Mouse (Mus musculus) olfactory bulb, adult 2 months (tissue): ENCODE data around the gene Igsf9. TPM values are rescaled to one million over a fixed set of nuclear protein-coding genes. Genes with fewer than 3 reads are reported as not detected.

Source experiments
- H3K27ac ChIP-seq: fragments of 200-500 bp; 2 replicates; pipeline ENCODE4 v1.5.1; 2012; ENCODE audit warnings: low read depth, low read length; ENCODE audit not compliant: insufficient read depth
- H3K4me1 ChIP-seq: fragments of 200-500 bp; 2 replicates; pipeline ENCODE4 v1.6.1; 2012; ENCODE audit warnings: low read length; ENCODE audit not compliant: control insufficient read depth, insufficient read depth
- H3K4me3 ChIP-seq: fragments of 200-500 bp; 2 replicates; pipeline ENCODE4 v1.5.1; 2012; ENCODE audit warnings: mild to moderate bottlenecking, low read depth, low read length, moderate library complexity; ENCODE audit not compliant: insufficient read depth
- CTCF ChIP-seq: fragments of 200-500 bp; IDR thresholded peaks from 2 replicates; pipeline ENCODE4 v1.5.1; 2012; ENCODE audit warnings: low read depth, mild to moderate bottlenecking, low read length, moderate library complexity; ENCODE audit not compliant: insufficient read depth
- POLR2A ChIP-seq: fragments of 200-500 bp; IDR thresholded peaks from 2 replicates; pipeline ENCODE4 v1.6.1; 2012; ENCODE audit warnings: mild to moderate bottlenecking, low read depth, low read length, moderate library complexity; ENCODE audit not compliant: insufficient read depth
- WGBS: fragments of 180-500 bp; shearing (Covaris S2); methylation state at CpG from one replicate; pipeline ENCODE4 v1.1.7; 2018; 5-methylcytosine and 5-hydroxymethylcytosine counted together
- polyA plus RNA-seq: library from polyadenylated mRNA; stranded (reverse); fragments of >200 nt; gene quantifications from 2 replicates; pipeline ENCODE4 v1.2.4, GENCODE M21; 2012; ENCODE audit warnings: low replicate concordance; ENCODE audit not compliant: missing spikeins, insufficient read depth, insufficient read length

Igsf9 gene
- polyA plus RNA-seq: not detected in 2 replicates

- Histone ChIP-seq H3K4me1 (peaks cover 39% of the 10 kb centered on the region), H3K4me3 (peak within 1 kb of the TSS; percentile 65), H3K27ac (no peak within 1 kb of the TSS)
- under 1% methylated on average over 38 of the region's 38 CpGs for WGBS
- TF ChIP-seq CTCF (no peak), POLR2A (peak; percentile 16; the same call in 1 of the 2 replicates)
Observed at GRCm38 (mm10) chr1:172481540-172482280, at the start of gene Igsf9. TSS of gene Igsf9 (plus strand) at chr1:172481788.

- H3K4me3 ChIP-seq: no peak overlapping the region
- 63% methylated on average over 4 of the region's 4 CpGs for WGBS
- no peak for TF ChIP-seq POLR2A
- no peak for TF ChIP-seq CTCF
- no peaks in the 10 kb centered on the region for H3K4me1 ChIP-seq
- H3K27ac ChIP-seq: no peak overlapping the region
Observed at GRCm38 (mm10) chr1:172431836-172432586, 49.6 kb upstream of the Igsf9 start.

DNA sequence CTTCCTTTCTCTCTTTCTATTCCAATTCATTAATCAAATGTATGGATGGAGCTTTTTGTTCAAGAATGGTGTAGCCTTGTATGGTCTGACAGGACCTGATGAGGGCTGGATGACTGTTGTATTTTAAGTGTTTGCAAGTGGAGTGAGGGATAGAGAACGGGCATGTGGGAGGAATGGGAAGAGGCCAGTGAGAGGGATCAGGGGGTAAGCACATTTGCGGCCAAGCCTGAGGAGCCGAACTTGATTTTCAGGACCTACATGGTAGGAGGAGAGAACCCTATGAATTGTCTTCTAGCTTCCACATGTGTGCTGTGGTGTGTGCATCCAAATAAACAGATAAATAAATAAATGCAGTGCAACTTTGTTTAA, 49.0 kb upstream of the Igsf9 start:
- 88% methylated on average over 3 of the region's 3 CpGs for WGBS

DNA sequence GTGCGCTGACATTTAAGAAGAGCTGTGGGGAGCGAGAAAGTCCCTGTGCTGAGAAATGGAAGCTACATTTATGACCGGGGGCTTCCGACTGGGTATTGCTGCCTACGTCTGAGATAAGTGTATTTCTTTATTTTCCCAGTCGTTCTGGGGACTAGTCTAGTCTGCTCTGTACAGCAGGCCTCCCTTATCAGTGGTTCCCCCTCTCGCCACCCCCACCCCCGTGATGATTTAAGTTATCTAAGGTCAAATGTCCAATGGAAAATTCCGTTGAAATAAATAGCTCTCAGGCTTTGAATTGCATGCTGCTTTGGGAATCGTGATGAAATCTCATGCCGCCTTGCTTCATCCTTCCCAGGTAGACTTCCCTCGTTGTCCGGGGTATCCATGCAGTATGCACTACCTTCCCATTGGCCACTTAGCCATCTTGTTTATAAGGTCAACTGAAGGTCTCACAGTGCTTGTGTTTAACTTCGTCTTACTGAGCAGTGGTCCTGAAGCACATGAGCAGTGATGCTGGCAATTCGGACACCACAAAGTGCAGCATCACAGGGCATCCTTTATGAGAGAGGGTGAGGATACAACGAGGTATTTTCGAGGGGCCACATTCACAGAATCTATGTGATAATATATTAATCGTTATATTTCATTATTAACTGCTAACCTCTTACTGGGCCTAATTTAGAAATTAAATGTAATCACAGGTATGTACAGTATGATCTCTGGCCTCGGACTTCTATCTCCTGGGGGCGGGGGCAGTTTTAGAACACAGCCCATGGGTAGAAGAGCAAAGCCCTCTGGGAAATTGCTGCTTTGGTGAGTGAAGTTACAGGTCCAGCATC, 48.4 kb upstream of the Igsf9 start:
- no peak overlapping the region for H3K4me3 ChIP-seq
- H3K27ac ChIP-seq: no peak overlapping the region
- 91% methylated on average over 20 of the region's 20 CpGs for WGBS
- no peaks in the 10 kb centered on the region for H3K4me1 ChIP-seq
- no peak for TF ChIP-seq POLR2A
- no peak for TF ChIP-seq CTCF

More for the DNA sequence above, 49.0 kb upstream of the Igsf9 start:
- Histone ChIP-seq H3K27ac (no peak overlapping the region), H3K4me1 (no peaks in the 10 kb centered on the region), H3K4me3 (no peak overlapping the region)
- TF ChIP-seq CTCF (no peak), POLR2A (no peak)

DNA sequence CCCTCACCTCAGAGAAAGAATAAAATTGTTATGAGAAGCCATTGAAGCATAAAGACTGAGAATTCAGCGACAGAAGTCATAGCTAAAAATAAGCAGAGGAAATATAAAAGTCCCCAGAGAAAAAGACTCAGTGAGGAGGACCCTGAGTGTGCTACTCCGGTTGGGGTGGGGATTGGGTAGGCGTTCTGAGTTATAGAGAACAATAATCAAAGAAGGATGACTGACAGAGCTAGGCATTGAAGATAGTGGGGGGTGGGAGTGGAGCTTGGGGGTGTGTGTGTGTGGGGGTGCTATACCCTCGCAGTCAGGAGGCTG, 47.8 kb upstream of the Igsf9 start:
- 63% methylated on average over 4 of the region's 4 CpGs for WGBS
- Histone ChIP-seq H3K27ac (no peak overlapping the region), H3K4me1 (no peaks in the 10 kb centered on the region), H3K4me3 (no peak overlapping the region)
- no peak for TF ChIP-seq POLR2A
- TF ChIP-seq CTCF: no peak

- TF ChIP-seq POLR2A (no peak), CTCF (no peak)
- Histone ChIP-seq H3K4me1 (no peaks in the 10 kb centered on the region), H3K4me3 (no peak overlapping the region), H3K27ac (no peak overlapping the region)
- WGBS: 53% methylated on average over 6 of the region's 6 CpGs
Observed at GRCm38 (mm10) chr1:172436785-172437184, 44.8 kb upstream of the Igsf9 start.

DNA sequence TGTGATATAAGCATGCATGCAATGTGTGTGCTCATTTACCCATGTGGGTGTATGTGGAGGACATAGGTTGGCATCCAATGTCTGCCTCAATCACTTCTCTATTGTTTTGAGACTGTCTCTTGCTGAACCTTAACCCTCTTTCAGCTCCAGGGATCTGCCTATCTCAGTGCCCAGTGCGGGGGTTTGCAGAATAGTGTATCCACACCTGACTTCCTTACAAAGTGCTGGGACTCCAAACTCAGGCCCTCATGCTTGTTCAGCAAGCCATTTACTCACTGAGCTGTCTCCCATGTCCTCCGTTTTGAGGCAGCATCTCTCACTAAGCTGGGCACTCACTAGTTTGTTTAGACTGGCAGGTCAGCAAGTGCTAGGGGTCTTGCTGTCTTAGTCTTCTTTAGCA, 43.0 kb upstream of the Igsf9 start:
- WGBS: 92% methylated on average over 2 of the region's 2 CpGs
- Histone ChIP-seq H3K4me1 (no peaks in the 10 kb centered on the region), H3K4me3 (no peak overlapping the region), H3K27ac (no peak overlapping the region)
- no peak for TF ChIP-seq CTCF
- no peak for TF ChIP-seq POLR2A

DNA sequence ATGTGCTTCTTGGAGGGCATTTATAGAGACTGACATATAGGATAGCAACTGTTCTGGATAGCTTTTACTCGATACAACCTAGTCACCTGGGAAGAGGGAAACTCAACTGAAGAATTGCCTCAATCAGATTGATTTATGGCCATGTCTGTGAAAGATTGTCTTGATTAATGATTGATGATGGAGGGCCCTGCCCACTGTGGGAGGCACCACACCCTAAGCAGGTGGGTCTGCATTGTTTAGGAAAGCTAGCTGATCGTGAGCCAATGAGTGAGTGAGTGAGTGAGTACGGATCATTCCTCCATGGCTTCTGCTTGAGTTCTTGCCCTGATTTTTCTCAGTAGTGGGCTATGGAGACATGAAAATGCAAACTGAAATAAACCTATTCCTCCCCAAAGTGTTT, 41.1 kb upstream of the Igsf9 start:
- Histone ChIP-seq H3K4me1 (no peaks in the 10 kb centered on the region), H3K27ac (no peak overlapping the region), H3K4me3 (no peak overlapping the region)
- TF ChIP-seq POLR2A: no peak
- TF ChIP-seq CTCF: no peak
- WGBS: 92% methylated on average over 3 of the region's 3 CpGs
